Mouse (Mus musculus): ENCODE data around the gene Tmem130. TPM values are rescaled to one million over a fixed set of nuclear protein-coding genes. Genes with fewer than 3 reads are reported as not detected.

Gene Tmem130
- polyA plus RNA-seq, 1 experiment from 2014 or later, result 1.0 TPM

DNA sequence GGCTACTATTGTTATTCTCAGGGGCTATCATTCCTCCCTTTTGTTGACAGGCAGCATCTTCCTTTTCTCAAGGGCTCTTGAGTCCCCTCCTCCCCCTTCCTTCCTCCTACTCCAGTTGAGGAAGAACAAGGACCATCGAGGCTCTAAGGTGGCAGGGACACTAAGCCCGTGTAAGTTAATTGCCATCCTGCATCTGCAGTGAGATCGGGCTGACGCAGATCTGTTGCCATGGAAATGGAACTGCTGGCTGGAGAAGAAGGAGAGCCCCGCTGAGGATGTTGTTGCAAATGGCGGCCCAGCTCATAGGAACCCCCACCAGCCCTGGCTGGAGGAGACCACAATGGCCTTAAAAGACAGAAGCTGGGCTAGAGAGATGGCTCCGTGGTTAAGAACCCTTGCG lies 3.2 kb downstream of the Tmem130 start:
- Histone ChIP-seq H3K27me3 (ENCODE audit: control insufficient read depth, insufficient read depth, low read length) (peaks cover 26% of the 10 kb centered on the region), H3K4me3 (ENCODE audit: control insufficient read depth in 1 of 2, insufficient read depth in 1 of 2, low read depth in 1 of 2, low read length in 2 of 2) (no peak overlapping the region), H3K4me2 (ENCODE audit: low read length) (no peak overlapping the region), H3K27ac (replicated peaks in 1 of 2; ENCODE audit: control insufficient read depth in 1 of 2, insufficient read depth in 1 of 2, low read depth in 2 of 2, low read length in 2 of 2) (no peak overlapping the region), H3K36me3 (ENCODE audit: control insufficient read depth, insufficient read depth, low read length) (no peaks in the 10 kb centered on the region), H3K9me3 (ENCODE audit: control insufficient read depth, low read length) (no peaks in the 10 kb centered on the region), H3K4me1 (ENCODE audit: control insufficient read depth in 2 of 2, insufficient read depth in 2 of 2, low read length in 2 of 2) (peaks cover 15 to 18% of the 10 kb centered on the region in 2 experiments), H3K9ac (ENCODE audit: low read length) (no peak overlapping the region)
- no peak for ATAC-seq (ENCODE audit: insufficient number of reproducible peaks, insufficient read depth, low FRiP score, low read depth)
- WGBS, result 21% methylated on average over 8 of the region's 8 CpGs

DNA sequence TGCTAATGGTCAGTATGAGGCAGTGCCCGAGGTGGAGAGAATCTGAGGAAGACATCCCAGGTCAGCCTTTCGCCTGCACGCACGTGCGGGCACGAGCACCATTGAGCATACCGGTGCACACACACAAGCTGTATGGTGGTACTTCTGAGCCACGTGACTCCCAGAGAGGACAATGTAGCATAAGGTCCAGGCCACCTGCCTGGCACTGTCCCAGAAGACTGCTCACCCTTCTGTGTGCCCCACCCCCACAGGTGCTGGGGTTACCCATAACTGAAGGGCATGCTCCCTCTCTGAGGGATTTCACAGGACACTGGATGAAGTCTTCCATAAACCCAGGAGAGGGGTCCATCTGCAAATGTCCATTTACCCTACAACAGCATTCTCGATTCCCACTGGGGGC lies 4.2 kb downstream of the Tmem130 start:
- WGBS, result 88% methylated on average over 9 of the region's 9 CpGs
- H3K4me1 ChIP-seq (ENCODE audit: control insufficient read depth in 2 of 2, insufficient read depth in 2 of 2, low read length in 2 of 2), result peaks cover 17 to 18% of the 10 kb centered on the region in 2 experiments
- no peak overlapping the region for H3K27ac ChIP-seq (replicated peaks in 1 of 2; ENCODE audit: control insufficient read depth in 1 of 2, insufficient read depth in 1 of 2, low read depth in 2 of 2, low read length in 2 of 2)
- no peaks in the 10 kb centered on the region for H3K36me3 ChIP-seq (ENCODE audit: control insufficient read depth, insufficient read depth, low read length)
- H3K27me3 ChIP-seq (ENCODE audit: control insufficient read depth, insufficient read depth, low read length), result peaks cover 17% of the 10 kb centered on the region
- H3K4me2 ChIP-seq (ENCODE audit: low read length), result no peak overlapping the region
- no peak overlapping the region for H3K4me3 ChIP-seq (ENCODE audit: control insufficient read depth in 1 of 2, insufficient read depth in 1 of 2, low read depth in 1 of 2, low read length in 2 of 2)
- H3K9me3 ChIP-seq (ENCODE audit: control insufficient read depth, low read length), result no peaks in the 10 kb centered on the region
- H3K9ac ChIP-seq (ENCODE audit: low read length), result no peak overlapping the region
- ATAC-seq (ENCODE audit: insufficient number of reproducible peaks, insufficient read depth, low FRiP score, low read depth), result no peak

DNA sequence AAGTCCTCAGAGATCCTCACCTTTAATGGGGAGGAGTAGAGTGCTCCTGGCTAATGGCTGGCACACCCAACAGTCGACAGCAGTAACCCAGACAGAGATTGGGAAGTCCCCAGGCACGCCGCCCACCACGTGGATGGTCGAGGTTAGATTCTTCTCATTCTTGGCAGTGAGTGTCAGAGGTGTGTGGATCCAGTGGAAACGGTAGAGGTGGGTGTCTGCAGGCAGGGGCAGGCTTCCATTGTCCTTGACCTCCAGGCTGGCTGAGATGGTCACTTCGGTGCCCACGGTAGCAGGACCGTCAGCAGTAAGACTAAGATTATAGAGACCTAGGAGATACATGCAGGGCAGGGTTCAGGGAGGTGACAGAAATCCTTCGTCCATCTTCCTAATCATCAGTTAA lies 6.4 kb downstream of the Tmem130 start:
- Histone ChIP-seq H3K9me3 (ENCODE audit: control insufficient read depth, low read length) (no peaks in the 10 kb centered on the region), H3K4me2 (ENCODE audit: low read length) (0 out of 2 replicates have a peak overlapping the region, but pooled peaks have one; percentile 13), H3K27ac (replicated peaks in 1 of 2; ENCODE audit: control insufficient read depth in 1 of 2, insufficient read depth in 1 of 2, low read depth in 2 of 2, low read length in 2 of 2) (peak overlapping the region in 1 of 2 experiments; percentile 37; a peak in 1 of 4 replicates), H3K4me1 (ENCODE audit: control insufficient read depth in 2 of 2, insufficient read depth in 2 of 2, low read length in 2 of 2) (peaks cover 13% of the 10 kb centered on the region in 2 experiments; a peak in 3 of 4 replicates), H3K4me3 (ENCODE audit: control insufficient read depth in 1 of 2, insufficient read depth in 1 of 2, low read depth in 1 of 2, low read length in 2 of 2) (no peak overlapping the region), H3K36me3 (ENCODE audit: control insufficient read depth, insufficient read depth, low read length) (no peaks in the 10 kb centered on the region), H3K27me3 (ENCODE audit: control insufficient read depth, insufficient read depth, low read length) (no peaks in the 10 kb centered on the region), H3K9ac (ENCODE audit: low read length) (no peak overlapping the region)
- ATAC-seq (ENCODE audit: insufficient number of reproducible peaks, insufficient read depth, low FRiP score, low read depth), result no peak
- 26% methylated on average over 10 of the region's 10 CpGs for WGBS

DNA sequence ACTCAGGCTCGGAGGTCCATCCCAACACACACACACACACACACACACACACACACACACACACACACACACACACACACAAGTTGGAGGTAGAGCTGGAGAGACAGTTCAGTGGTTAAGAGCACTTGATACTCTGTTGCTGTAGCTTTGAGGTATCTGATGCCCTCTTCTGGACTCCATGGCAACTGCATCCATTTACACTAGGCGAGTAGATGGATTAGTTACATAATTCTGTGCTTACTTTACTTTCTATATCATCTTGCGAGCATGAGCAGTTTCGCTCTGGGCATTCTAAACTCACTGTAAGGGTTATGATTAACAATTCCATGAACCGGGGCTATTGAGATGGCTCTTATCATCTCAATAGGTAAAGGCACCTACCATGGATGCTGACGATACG lies 8.6 kb downstream of the Tmem130 start:
- 56% methylated on average over 7 of the region's 7 CpGs for WGBS

DNA sequence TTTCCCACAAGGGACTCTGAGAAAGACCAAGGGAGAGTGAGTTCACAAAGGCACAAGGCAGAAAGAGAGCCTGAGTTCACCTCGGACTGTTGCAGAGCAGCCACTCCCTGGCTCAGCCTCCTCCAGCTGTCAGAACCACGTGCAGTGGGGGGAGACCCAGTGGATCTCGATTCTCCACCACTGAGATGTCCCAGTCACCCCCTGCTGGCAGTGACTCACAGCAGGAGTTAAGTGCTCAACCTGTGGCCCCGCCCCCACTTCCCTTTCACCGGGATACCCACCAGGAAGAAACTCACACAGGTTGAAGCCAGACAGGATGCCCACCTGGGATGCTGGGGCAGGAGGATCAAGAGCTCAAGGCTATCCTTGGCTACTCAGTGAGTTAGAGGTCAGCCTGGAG lies 9.2 kb downstream of the Tmem130 start:
- ATAC-seq (ENCODE audit: insufficient number of reproducible peaks, insufficient read depth, low FRiP score, low read depth), result no peak
- H3K9me3 ChIP-seq (ENCODE audit: control insufficient read depth, low read length), result no peaks in the 10 kb centered on the region
- H3K4me1 ChIP-seq (ENCODE audit: control insufficient read depth in 2 of 2, insufficient read depth in 2 of 2, low read length in 2 of 2), result peaks cover 13% of the 10 kb centered on the region in 2 experiments; a peak in 3 of 4 replicates
- no peak overlapping the region for H3K4me2 ChIP-seq (ENCODE audit: low read length)
- H3K4me3 ChIP-seq (ENCODE audit: control insufficient read depth in 1 of 2, insufficient read depth in 1 of 2, low read depth in 1 of 2, low read length in 2 of 2), result no peak overlapping the region
- no peaks in the 10 kb centered on the region for H3K36me3 ChIP-seq (ENCODE audit: control insufficient read depth, insufficient read depth, low read length)
- H3K9ac ChIP-seq (ENCODE audit: low read length), result no peak overlapping the region
- no peaks in the 10 kb centered on the region for H3K27me3 ChIP-seq (ENCODE audit: control insufficient read depth, insufficient read depth, low read length)
- WGBS, result 4% methylated on average over 5 of the region's 5 CpGs
- H3K27ac ChIP-seq (replicated peaks in 1 of 2; ENCODE audit: control insufficient read depth in 1 of 2, insufficient read depth in 1 of 2, low read depth in 2 of 2, low read length in 2 of 2), result no peak overlapping the region

More for the DNA sequence above, 8.6 kb downstream of the Tmem130 start:
- no peak overlapping the region for H3K27ac ChIP-seq (replicated peaks in 1 of 2; ENCODE audit: control insufficient read depth in 1 of 2, insufficient read depth in 1 of 2, low read depth in 2 of 2, low read length in 2 of 2)
- no peaks in the 10 kb centered on the region for H3K9me3 ChIP-seq (ENCODE audit: control insufficient read depth, low read length)
- no peak overlapping the region for H3K9ac ChIP-seq (ENCODE audit: low read length)
- H3K4me1 ChIP-seq (ENCODE audit: control insufficient read depth in 2 of 2, insufficient read depth in 2 of 2, low read length in 2 of 2), result peaks cover 13% of the 10 kb centered on the region in 2 experiments; a peak in 3 of 4 replicates
- no peaks in the 10 kb centered on the region for H3K27me3 ChIP-seq (ENCODE audit: control insufficient read depth, insufficient read depth, low read length)
- no peak overlapping the region for H3K4me2 ChIP-seq (ENCODE audit: low read length)
- H3K4me3 ChIP-seq (ENCODE audit: control insufficient read depth in 1 of 2, insufficient read depth in 1 of 2, low read depth in 1 of 2, low read length in 2 of 2), result no peak overlapping the region
- ATAC-seq (ENCODE audit: insufficient number of reproducible peaks, insufficient read depth, low FRiP score, low read depth), result no peak
- no peaks in the 10 kb centered on the region for H3K36me3 ChIP-seq (ENCODE audit: control insufficient read depth, insufficient read depth, low read length)

DNA sequence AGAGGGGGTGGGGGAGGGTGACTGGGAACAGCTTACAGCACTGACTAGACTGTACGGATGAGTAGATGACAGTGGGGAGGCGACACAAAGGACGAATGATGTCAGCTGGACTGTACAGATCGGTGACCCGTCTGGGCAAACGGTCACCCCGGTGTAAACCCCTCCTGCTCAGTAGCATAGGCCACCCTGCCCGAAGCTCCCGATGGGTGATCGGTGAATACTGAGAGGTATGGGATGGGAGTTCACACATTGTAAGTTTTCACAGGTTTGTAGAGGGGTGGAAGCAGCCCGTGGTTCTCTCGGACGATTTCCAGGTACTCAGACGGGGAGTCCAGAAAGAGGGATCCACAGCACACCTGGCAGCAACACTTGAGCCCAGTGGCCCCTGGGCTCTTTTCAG lies 24.5 kb downstream of the Tmem130 start:
- Histone ChIP-seq H3K27me3 (ENCODE audit: control insufficient read depth, insufficient read depth, low read length) (no peaks in the 10 kb centered on the region), H3K9ac (ENCODE audit: low read length) (no peak overlapping the region), H3K36me3 (ENCODE audit: control insufficient read depth, insufficient read depth, low read length) (no peaks in the 10 kb centered on the region), H3K4me1 (ENCODE audit: control insufficient read depth in 2 of 2, insufficient read depth in 2 of 2, low read length in 2 of 2) (no peaks in the 10 kb centered on the region), H3K9me3 (ENCODE audit: control insufficient read depth, low read length) (no peaks in the 10 kb centered on the region), H3K4me2 (ENCODE audit: low read length) (no peak overlapping the region), H3K4me3 (ENCODE audit: control insufficient read depth in 1 of 2, insufficient read depth in 1 of 2, low read depth in 1 of 2, low read length in 2 of 2) (no peak overlapping the region), H3K27ac (replicated peaks in 1 of 2; ENCODE audit: control insufficient read depth in 1 of 2, insufficient read depth in 1 of 2, low read depth in 2 of 2, low read length in 2 of 2) (no peak overlapping the region)
- 84% methylated on average over 14 of the region's 14 CpGs for WGBS
- ATAC-seq (ENCODE audit: insufficient number of reproducible peaks, insufficient read depth, low FRiP score, low read depth), result no peak

DNA sequence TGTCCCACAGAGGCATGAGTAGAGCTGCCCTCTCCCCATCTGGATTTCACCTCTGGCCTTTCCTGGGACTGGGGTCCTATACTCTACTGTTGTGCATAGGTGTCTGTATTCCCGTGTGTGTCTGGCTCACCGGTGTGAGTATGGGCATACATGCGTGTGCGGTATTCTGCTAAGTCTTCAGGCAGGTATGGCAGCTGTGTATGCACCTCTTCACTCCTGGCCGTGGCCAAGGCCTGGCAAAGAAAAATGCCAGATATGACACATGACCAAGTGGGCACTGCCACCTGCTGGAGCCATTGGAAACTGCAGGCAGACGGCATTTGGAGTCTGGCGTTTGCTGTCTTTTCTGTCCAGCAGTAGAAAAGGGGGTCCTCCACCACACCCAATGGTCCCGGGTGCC lies 26.7 kb downstream of the Tmem130 start:
- Histone ChIP-seq H3K36me3 (ENCODE audit: control insufficient read depth, insufficient read depth, low read length) (no peaks in the 10 kb centered on the region), H3K27me3 (ENCODE audit: control insufficient read depth, insufficient read depth, low read length) (no peaks in the 10 kb centered on the region), H3K9me3 (ENCODE audit: control insufficient read depth, low read length) (no peaks in the 10 kb centered on the region), H3K4me2 (ENCODE audit: low read length) (no peak overlapping the region), H3K27ac (replicated peaks in 1 of 2; ENCODE audit: control insufficient read depth in 1 of 2, insufficient read depth in 1 of 2, low read depth in 2 of 2, low read length in 2 of 2) (no peak overlapping the region), H3K9ac (ENCODE audit: low read length) (no peak overlapping the region), H3K4me1 (ENCODE audit: control insufficient read depth in 2 of 2, insufficient read depth in 2 of 2, low read length in 2 of 2) (no peaks in the 10 kb centered on the region), H3K4me3 (ENCODE audit: control insufficient read depth in 1 of 2, insufficient read depth in 1 of 2, low read depth in 1 of 2, low read length in 2 of 2) (no peak overlapping the region)
- 26% methylated on average over 8 of the region's 8 CpGs for WGBS
- no peak for ATAC-seq (ENCODE audit: insufficient number of reproducible peaks, insufficient read depth, low FRiP score, low read depth)

DNA sequence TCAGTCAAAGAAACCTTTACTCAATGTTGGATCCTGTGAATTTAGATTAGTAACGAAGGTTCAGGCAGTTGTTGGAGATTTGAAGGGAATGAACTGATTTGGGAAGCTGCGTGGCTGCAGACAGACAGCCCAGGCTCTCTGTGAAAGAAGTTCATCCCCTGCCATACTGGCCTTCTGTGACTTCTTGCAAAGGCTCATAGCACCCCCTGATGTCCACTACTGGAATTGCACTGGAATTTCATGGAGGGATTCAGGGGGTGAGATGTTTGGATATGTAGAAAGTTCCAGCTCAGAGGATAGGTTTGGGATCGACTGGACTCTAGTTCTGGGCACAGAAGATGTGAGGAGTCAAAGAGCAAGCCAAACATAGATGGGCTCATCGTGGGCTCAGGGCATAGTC lies 27.7 kb downstream of the Tmem130 start:
- no peak overlapping the region for H3K4me2 ChIP-seq (ENCODE audit: low read length)
- ATAC-seq (ENCODE audit: insufficient number of reproducible peaks, insufficient read depth, low FRiP score, low read depth), result no peak
- H3K4me3 ChIP-seq (ENCODE audit: control insufficient read depth in 1 of 2, insufficient read depth in 1 of 2, low read depth in 1 of 2, low read length in 2 of 2), result no peak overlapping the region
- no peaks in the 10 kb centered on the region for H3K27me3 ChIP-seq (ENCODE audit: control insufficient read depth, insufficient read depth, low read length)
- H3K9ac ChIP-seq (ENCODE audit: low read length), result no peak overlapping the region
- H3K36me3 ChIP-seq (ENCODE audit: control insufficient read depth, insufficient read depth, low read length), result no peaks in the 10 kb centered on the region
- H3K27ac ChIP-seq (replicated peaks in 1 of 2; ENCODE audit: control insufficient read depth in 1 of 2, insufficient read depth in 1 of 2, low read depth in 2 of 2, low read length in 2 of 2), result no peak overlapping the region
- 29% methylated on average over 4 of the region's 4 CpGs for WGBS
- H3K4me1 ChIP-seq (ENCODE audit: control insufficient read depth in 2 of 2, insufficient read depth in 2 of 2, low read length in 2 of 2), result no peaks in the 10 kb centered on the region
- no peaks in the 10 kb centered on the region for H3K9me3 ChIP-seq (ENCODE audit: control insufficient read depth, low read length)
